Mouse (Mus musculus) limb, embryonic 13.5 days (tissue): Measurements from ENCODE around the gene Rbms1. TPM values are rescaled to one million over a fixed set of nuclear protein-coding genes. Genes with fewer than 3 reads are reported as not detected.

Experiments used
- ATAC-seq: fragments of 200-750 bp; cut with Nextera tagmentation; 2 replicates; pipeline ENCODE4 v1.8.0; 2017; ENCODE audit warnings: low read depth, moderate number of reproducible peaks, moderate TSS enrichment; ENCODE audit not compliant: low FRiP score
- H3K27ac ChIP-seq: fragments of 300-500 bp; sonication (generic); 2 replicates; pipeline ENCODE4 v1.5.1; 2015; ENCODE audit warnings: inconsistent platforms, mild to moderate bottlenecking, moderate library complexity
- H3K27me3 ChIP-seq: fragments of 300-500 bp; sonication (generic); 2 replicates; pipeline ENCODE4 v1.6.1; 2015; ENCODE audit warnings: mild to moderate bottlenecking, inconsistent platforms
- H3K36me3 ChIP-seq: fragments of 300-500 bp; sonication (generic); 2 replicates; pipeline ENCODE4 v1.6.1; 2015; ENCODE audit warnings: inconsistent platforms, mild to moderate bottlenecking, moderate library complexity
- H3K4me1 ChIP-seq: fragments of 300-500 bp; sonication (generic); 2 replicates; pipeline ENCODE4 v1.6.1; 2015; ENCODE audit warnings: inconsistent platforms
- H3K4me2 ChIP-seq: fragments of 300-500 bp; sonication (generic); replicated peaks from 2 replicates; pipeline ENCODE4 v1.6.1; 2015; ENCODE audit warnings: inconsistent platforms, mild to moderate bottlenecking, moderate library complexity
- H3K4me3 ChIP-seq: fragments of 300-500 bp; sonication (generic); 2 replicates; pipeline ENCODE4 v1.5.1; 2015; ENCODE audit warnings: moderate library complexity, mild to moderate bottlenecking, inconsistent platforms
- H3K9ac ChIP-seq: fragments of 300-500 bp; sonication (generic); 2 replicates; pipeline ENCODE4 v1.6.1; 2015; ENCODE audit warnings: mild to moderate bottlenecking, inconsistent platforms
- H3K9me3 ChIP-seq: fragments of 300-500 bp; sonication (generic); 2 replicates; pipeline ENCODE4 v1.6.1; 2016; ENCODE audit warnings: inconsistent platforms
- WGBS: fragments of 180-500 bp; shearing (Covaris S2); methylation state at CpG from one replicate; pipeline ENCODE4 v1.1.7; 2015; 5-methylcytosine and 5-hydroxymethylcytosine counted together
- polyA plus RNA-seq: library from polyadenylated mRNA; unstranded; fragments of >200 nt; fragmentation: Nextera tagmentation; extraction: Ambion mirVana; gene quantifications from 2 replicates; pipeline ENCODE4 v1.2.1, GENCODE M21; 2015

Gene Rbms1
- polyA plus RNA-seq, 1 experiment from 2014 or later = 112 TPM

GRCm38 (mm10) chr2:60939957-60940356, 23.0 kb downstream of the Rbms1 start:
- peak; percentile 21; the same call in 1 of the 2 replicates for ATAC-seq
- H3K36me3 ChIP-seq = no peaks in the 10 kb centered on the region
- H3K9ac ChIP-seq = no peak overlapping the region
- H3K4me1 ChIP-seq = peaks cover 19% of the 10 kb centered on the region
- WGBS = 77% methylated on average over 2 of the region's 2 CpGs
- peak overlapping the region; percentile 49 for H3K4me2 ChIP-seq
- H3K27me3 ChIP-seq = no peaks in the 10 kb centered on the region
- peak overlapping the region; percentile 78; the same call in 1 of the 2 replicates for H3K27ac ChIP-seq
- no peak overlapping the region for H3K4me3 ChIP-seq
- no peaks in the 10 kb centered on the region for H3K9me3 ChIP-seq

DNA sequence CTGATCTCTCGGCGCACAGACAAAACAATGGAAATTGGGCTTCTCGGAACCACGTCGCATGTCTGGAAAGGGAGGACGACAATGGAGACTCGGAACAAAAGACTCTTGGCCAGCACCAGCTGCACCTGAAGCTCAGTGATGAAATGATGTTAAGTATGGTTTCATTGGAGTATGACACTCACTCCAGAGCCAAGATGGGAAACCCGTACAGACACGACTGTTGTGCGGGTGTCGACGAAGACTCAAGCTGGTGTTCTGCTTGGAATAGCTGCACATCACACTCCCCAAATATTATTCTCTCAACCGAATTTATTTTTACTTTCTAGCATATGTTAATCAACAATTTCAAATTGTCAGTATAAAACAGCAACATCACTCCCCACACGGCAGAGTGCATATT, 26.1 kb downstream of the Rbms1 start:
- Histone ChIP-seq H3K27me3 (no peaks in the 10 kb centered on the region), H3K4me2 (no peak overlapping the region), H3K4me3 (no peak overlapping the region), H3K9ac (no peak overlapping the region), H3K36me3 (no peaks in the 10 kb centered on the region), H3K27ac (no peak overlapping the region), H3K4me1 (peaks cover 19% of the 10 kb centered on the region), H3K9me3 (no peaks in the 10 kb centered on the region)
- ATAC-seq = no peak
- 86% methylated on average over 14 of the region's 14 CpGs for WGBS

DNA sequence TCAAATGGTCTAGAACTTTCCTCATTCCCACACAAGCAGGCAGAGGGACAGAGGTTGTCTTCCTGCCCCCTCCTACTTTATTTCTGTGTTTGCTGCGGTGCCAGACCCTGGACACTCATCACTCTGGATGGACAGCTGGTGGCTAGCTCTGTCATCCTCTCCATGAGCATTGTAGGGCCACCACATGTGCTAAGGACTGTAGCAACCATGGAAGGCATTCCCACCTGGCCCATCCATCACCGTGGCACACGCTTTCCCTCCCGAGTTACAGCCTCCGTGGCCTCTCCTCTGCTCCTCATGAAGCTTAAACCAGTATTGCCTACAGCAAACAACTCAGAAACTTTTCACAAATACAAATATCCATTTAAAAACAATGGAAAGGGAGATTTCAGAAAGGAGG, 34.0 kb downstream of the Rbms1 start:
- Histone ChIP-seq H3K4me1 (peaks cover 10% of the 10 kb centered on the region; the same call in 1 of the 2 replicates), H3K27ac (no peak overlapping the region), H3K36me3 (no peaks in the 10 kb centered on the region), H3K9ac (no peak overlapping the region), H3K9me3 (no peaks in the 10 kb centered on the region), H3K4me3 (no peak overlapping the region), H3K27me3 (no peaks in the 10 kb centered on the region), H3K4me2 (no peak overlapping the region)
- WGBS = 90% methylated on average over 5 of the region's 5 CpGs
- ATAC-seq = 0 out of 2 replicates have a peak, but pooled peaks have one; percentile 48

DNA sequence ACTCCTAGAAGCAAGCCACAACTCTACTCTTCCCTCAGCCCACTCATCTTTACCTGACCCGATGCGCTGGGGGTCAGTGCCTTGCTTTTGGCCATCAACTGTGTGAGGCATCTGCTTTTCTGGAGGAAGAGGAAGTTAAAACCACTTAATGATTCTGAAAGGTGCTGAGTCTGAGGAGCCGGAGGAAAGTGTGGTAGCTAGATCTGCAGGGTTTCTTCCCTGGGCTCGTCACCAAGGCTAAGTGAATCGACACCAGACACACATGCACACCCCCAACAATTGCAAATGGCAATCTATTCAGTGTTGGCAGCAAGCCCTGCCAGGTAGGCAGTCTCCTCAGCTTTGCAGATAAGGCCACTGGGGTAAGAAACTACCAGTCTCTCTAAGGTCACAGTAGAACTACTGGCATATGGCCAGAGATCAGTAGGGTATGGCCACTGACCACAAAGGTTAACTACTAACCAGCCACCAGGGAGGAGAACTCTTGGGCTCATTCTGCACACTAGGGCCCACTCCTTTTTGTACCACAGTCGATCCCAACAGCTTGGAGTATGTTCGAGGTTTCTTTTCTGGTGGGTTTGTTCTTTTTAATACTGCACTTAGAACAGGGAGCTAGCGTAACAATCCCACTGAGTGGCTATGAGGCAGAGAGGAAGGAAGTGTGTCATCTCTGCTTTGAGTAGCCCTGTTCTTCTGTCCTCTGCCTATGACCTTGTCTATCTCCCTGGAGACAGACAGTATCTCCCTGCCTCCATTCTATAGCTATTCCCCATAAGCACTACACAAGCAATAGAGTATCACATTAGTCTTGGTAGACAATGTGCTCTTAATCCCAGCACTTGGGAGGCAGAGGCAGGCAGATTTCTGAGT, 34.9 kb downstream of the Rbms1 start:
- WGBS = 86% methylated on average over 8 of the region's 8 CpGs
- no peak for ATAC-seq
- H3K4me1 ChIP-seq = peaks cover 16% of the 10 kb centered on the region
- H3K4me2 ChIP-seq = no peak overlapping the region
- no peak overlapping the region for H3K27ac ChIP-seq
- no peak overlapping the region for H3K4me3 ChIP-seq
- no peaks in the 10 kb centered on the region for H3K27me3 ChIP-seq
- no peaks in the 10 kb centered on the region for H3K36me3 ChIP-seq
- no peaks in the 10 kb centered on the region for H3K9me3 ChIP-seq
- no peak overlapping the region for H3K9ac ChIP-seq

DNA sequence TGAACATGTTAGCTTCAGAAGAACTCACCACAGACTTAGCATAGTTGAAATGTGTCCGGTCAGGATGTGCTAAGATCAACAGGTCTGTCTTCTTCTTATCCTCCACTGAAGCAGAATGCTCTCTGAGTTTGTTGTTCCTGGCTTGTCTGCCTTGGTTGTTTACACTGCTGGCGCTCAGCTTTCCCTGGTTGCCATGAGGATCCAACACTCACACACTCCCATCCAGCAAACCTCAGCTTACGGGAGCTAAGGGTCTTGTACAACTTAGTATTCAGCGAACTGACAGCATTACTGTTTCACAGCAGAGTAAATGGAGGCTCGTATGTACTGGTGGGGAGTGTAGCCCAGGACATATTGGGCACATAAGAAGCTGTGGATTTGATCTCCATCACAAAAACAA, 37.9 kb downstream of the Rbms1 start:
- H3K9me3 ChIP-seq = no peaks in the 10 kb centered on the region
- H3K9ac ChIP-seq = no peak overlapping the region
- no peak overlapping the region for H3K4me3 ChIP-seq
- H3K27ac ChIP-seq = no peak overlapping the region
- WGBS = 62% methylated on average over 5 of the region's 5 CpGs
- H3K4me2 ChIP-seq = no peak overlapping the region
- no peaks in the 10 kb centered on the region for H3K36me3 ChIP-seq
- peaks cover 19% of the 10 kb centered on the region for H3K4me1 ChIP-seq
- no peaks in the 10 kb centered on the region for H3K27me3 ChIP-seq
- no peak for ATAC-seq

DNA sequence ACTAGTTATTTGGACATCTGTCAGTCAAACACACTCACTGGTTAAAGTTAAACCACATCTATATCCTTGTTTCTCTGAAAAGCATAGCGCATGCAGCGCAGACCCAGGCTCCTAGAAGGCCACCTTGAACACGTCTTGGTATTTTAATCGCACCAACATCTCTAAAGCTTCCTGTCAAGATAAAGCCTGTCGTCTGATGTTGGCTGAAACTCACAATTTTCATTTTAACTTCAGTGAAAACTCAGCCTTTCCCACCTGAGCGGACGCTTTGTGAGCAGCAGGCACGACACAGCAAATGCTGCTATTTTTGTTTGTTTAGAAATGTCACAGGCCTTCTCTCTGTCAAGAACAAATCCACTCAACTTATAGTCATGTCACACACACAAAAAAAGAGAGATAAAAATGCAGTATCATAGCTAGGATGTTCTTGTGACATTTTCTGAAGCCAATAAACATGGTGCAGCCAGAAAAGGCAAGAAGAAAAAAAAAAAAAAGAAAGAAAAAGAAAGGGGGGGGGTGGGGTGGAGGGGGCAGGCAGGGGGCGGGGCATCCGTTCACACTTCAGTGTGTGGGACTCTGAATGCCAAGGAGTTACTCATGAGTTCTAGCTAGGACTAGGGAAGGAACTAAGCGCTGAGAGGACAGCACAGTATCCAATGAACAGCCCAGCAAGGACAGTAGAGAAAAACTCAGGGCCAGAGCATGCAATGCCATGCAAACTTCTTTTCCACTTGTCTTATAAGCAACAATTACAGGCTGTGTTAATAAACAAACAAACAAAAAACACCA, 39.0 kb downstream of the Rbms1 start:
- Histone ChIP-seq H3K27ac (no peak overlapping the region), H3K36me3 (no peaks in the 10 kb centered on the region), H3K27me3 (no peaks in the 10 kb centered on the region), H3K4me1 (peaks cover 23% of the 10 kb centered on the region), H3K9me3 (no peaks in the 10 kb centered on the region), H3K4me2 (no peak overlapping the region), H3K4me3 (no peak overlapping the region), H3K9ac (no peak overlapping the region)
- ATAC-seq = no peak
- 65% methylated on average over 11 of the region's 11 CpGs for WGBS

DNA sequence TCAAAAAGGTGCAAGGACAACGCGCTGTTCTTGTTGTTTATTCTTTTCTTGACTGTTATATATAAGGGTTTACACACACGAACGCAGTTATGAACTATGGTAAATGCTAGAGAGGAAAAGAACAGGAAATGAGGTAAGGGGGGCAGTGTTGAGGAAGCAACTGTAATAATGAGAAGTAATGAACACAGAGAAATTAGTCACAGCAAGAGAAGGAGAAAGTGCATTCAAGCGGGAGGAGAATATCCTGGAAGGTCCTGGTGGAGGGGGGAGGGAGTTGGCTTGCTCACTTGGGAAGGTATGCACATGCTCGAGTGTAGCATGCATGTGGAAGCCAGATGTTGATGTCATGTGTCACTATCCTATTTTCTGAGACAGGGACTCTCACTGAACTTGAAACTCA, 39.9 kb downstream of the Rbms1 start:
- no peak overlapping the region for H3K9ac ChIP-seq
- no peaks in the 10 kb centered on the region for H3K9me3 ChIP-seq
- ATAC-seq = no peak; the same call in 1 of the 2 replicates
- H3K36me3 ChIP-seq = no peaks in the 10 kb centered on the region
- H3K4me2 ChIP-seq = no peak overlapping the region
- no peak overlapping the region for H3K27ac ChIP-seq
- 55% methylated on average over 6 of the region's 6 CpGs for WGBS
- H3K4me1 ChIP-seq = peaks cover 26% of the 10 kb centered on the region
- no peaks in the 10 kb centered on the region for H3K27me3 ChIP-seq
- no peak overlapping the region for H3K4me3 ChIP-seq

DNA sequence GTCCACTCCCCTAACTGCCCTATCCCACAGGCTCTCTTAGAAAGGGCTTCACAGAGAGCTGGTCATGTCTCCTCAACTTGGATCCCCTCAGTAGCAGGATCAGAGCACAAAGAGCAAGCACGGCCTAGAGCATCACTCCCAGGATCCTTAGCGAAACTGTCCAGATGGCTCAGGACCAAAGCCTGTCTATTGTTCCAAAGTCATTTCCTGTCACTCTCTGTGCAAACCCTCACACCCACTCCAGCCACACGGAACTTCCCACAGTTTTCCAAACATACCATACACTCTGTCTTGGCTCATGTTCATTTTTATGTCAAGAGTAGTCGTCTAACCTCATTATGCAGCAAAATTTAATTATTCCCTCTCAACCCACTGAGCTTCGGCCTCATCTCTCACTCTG, 40.6 kb downstream of the Rbms1 start:
- H3K4me1 ChIP-seq = peaks cover 23% of the 10 kb centered on the region
- no peaks in the 10 kb centered on the region for H3K27me3 ChIP-seq
- H3K4me2 ChIP-seq = no peak overlapping the region
- H3K9ac ChIP-seq = no peak overlapping the region
- H3K27ac ChIP-seq = no peak overlapping the region
- H3K4me3 ChIP-seq = no peak overlapping the region
- H3K36me3 ChIP-seq = no peaks in the 10 kb centered on the region
- 0 out of 2 replicates have a peak, but pooled peaks have one; percentile 15 for ATAC-seq
- WGBS = 57% methylated on average over 5 of the region's 5 CpGs
- H3K9me3 ChIP-seq = no peaks in the 10 kb centered on the region

GRCm38 (mm10) chr2:60920076-60920475, 42.9 kb downstream of the Rbms1 start:
- H3K27me3 ChIP-seq = no peaks in the 10 kb centered on the region
- no peak overlapping the region for H3K9ac ChIP-seq
- no peak for ATAC-seq
- H3K9me3 ChIP-seq = no peaks in the 10 kb centered on the region
- H3K36me3 ChIP-seq = no peaks in the 10 kb centered on the region
- H3K4me1 ChIP-seq = peaks cover 27% of the 10 kb centered on the region
- H3K4me3 ChIP-seq = no peak overlapping the region
- 60% methylated on average over 3 of the region's 3 CpGs for WGBS
- no peak overlapping the region for H3K4me2 ChIP-seq
- H3K27ac ChIP-seq = no peak overlapping the region

DNA sequence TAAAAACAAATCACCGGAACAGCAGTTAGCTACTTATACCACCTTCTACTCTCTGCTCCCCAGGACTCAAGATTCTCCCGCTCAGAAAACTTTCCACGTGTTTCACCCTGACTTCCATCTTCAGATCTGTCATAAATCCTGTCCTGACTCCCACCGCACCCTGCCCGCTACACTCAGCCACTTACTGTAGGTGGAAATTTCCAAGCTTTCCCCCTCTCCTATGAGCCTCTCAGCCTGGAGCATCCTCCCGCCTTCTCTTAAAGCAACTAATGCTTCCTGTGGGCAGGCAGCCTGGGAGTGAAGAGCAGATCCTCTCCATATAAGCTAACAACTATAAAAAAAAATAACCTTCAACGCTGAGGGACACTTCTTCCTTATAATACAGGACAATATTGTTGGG, 44.6 kb downstream of the Rbms1 start:
- Histone ChIP-seq H3K4me3 (no peak overlapping the region), H3K27me3 (no peaks in the 10 kb centered on the region), H3K9ac (no peak overlapping the region), H3K36me3 (no peaks in the 10 kb centered on the region), H3K27ac (no peak overlapping the region), H3K9me3 (no peaks in the 10 kb centered on the region), H3K4me2 (no peak overlapping the region), H3K4me1 (peaks cover 30% of the 10 kb centered on the region)
- ATAC-seq = no peak
- WGBS = 77% methylated on average over 7 of the region's 7 CpGs

GRCm38 (mm10) chr2:60914524-60915280, 48.3 kb downstream of the Rbms1 start:
- Histone ChIP-seq H3K9ac (no peak overlapping the region), H3K4me1 (peaks cover 51% of the 10 kb centered on the region), H3K4me2 (no peak overlapping the region), H3K27me3 (no peaks in the 10 kb centered on the region), H3K9me3 (no peaks in the 10 kb centered on the region), H3K36me3 (no peaks in the 10 kb centered on the region), H3K4me3 (no peak overlapping the region), H3K27ac (no peak overlapping the region)
- peak; percentile 60; the same call in 1 of the 2 replicates for ATAC-seq
- 48% methylated on average over 7 of the region's 7 CpGs for WGBS

- Histone ChIP-seq H3K4me2 (no peak overlapping the region), H3K9ac (no peak overlapping the region), H3K9me3 (no peaks in the 10 kb centered on the region), H3K27me3 (no peaks in the 10 kb centered on the region), H3K4me3 (no peak overlapping the region), H3K36me3 (no peaks in the 10 kb centered on the region), H3K4me1 (peaks cover 44% of the 10 kb centered on the region), H3K27ac (no peak overlapping the region; the same call in 1 of the 2 replicates)
- ATAC-seq = no peak
- WGBS = 46% methylated on average over 3 of the region's 3 CpGs
Measured at GRCm38 (mm10) chr2:60913281-60913680, 49.7 kb downstream of the Rbms1 start.
